Mouse (Mus musculus) neutrophil, adult 5-6 weeks (primary cell): ENCODE results near the gene Eva1c. TPM values are rescaled to one million over a fixed set of nuclear protein-coding genes. Genes with fewer than 3 reads are reported as not detected.
"Not testable (repeated sequence)": the region's sequence is repeated elsewhere in the genome, so short reads cannot be mapped to it uniquely, and the experiment has no call there.

Source experiments
- ATAC-seq: fragments of 151-379, 151-347 bp; 2 replicates; pipeline ENCODE4 v1.8.0; 2017; ENCODE audit warnings: mild to moderate bottlenecking, moderate TSS enrichment; ENCODE audit not compliant: insufficient number of reproducible peaks, poor library complexity, low FRiP score, severe bottlenecking; ENCODE audit errors: extremely low read depth
- total RNA-seq: library from RNA; stranded (forward); fragments of 200-1000 nt; gene quantifications from 2 replicates; pipeline ENCODE4 v1.2.3, GENCODE M21; 2017

The Eva1c gene
- total RNA-seq, 1 experiment from 2014 or later = not detected

- ATAC-seq = no peak
Measured at GRCm38 (mm10) chr16:90822284-90822935, 4.1 kb upstream of the Eva1c start.

DNA sequence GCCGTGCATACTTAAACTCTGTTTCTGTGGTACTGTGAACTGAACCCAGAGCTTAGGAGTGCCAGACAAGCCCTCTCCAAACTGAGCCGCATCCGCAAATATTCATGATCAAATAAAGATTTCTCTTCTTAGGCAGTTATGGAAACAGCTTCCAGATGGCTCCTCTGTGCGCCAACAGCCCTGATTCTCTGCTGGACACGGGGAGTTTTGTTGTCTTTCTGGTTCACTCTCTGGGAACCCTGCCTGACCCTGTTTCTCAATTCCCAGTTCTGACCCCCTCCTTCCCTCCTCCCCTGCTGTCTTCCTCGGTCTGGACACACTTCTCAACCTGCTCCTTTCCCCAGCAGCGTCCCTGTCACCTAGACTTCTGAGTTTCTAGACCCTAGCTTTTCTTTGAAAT, 3.5 kb upstream of the Eva1c start:
- ATAC-seq = 0 out of 2 replicates have a peak, but pooled peaks have one; percentile 1

GRCm38 (mm10) chr16:90823986-90824385, 2.5 kb upstream of the Eva1c start:
- not testable (repeated sequence) for ATAC-seq

- no peak for ATAC-seq
Measured at GRCm38 (mm10) chr16:90826041-90826440, 478 bp upstream of the Eva1c start.

GRCm38 (mm10) chr16:90827498-90827897, 979 bp downstream of the Eva1c start:
- ATAC-seq = no peak

- no peak for ATAC-seq
Measured at GRCm38 (mm10) chr16:90829136-90829535, 2.6 kb downstream of the Eva1c start.

DNA sequence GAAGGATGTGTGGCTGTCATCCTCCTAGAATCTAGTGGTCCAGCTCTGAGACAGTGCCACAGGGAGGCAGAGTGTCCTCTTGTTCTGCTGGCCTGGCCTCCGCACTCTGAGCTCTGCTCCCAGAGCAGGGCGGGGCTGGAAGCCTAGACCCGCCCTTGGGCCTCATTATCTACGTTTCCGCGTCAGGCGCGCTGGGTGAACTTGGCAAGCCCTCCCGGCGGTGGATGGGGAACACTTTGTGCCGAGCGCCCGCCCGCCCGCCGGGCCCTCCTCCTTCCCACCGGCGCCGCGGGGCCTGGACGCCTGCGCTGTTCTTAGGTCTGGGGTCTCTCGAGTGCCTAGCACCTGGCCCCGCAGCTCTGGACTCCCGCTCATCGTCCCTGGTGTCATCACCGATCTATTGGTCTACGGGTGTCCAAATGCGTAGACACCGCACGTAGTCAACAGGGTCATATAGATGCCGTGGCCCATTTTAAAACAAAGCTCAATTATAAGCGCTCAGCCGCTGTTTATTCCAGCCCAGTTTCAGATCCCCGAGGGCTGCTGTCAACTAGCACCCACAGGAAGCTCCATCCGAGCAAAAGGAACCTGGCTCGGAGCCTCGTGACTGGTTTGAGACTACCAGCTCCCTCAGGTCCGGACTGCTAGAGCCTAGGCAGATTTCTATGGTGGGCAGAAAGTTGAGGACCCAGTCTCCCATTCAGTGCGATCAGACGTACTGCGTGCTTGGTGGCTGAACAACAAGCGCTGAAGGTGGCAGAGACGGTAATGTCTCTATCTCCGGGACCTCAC, 3.6 kb downstream of the Eva1c start:
- no peak for ATAC-seq

- ATAC-seq = no peak
Measured at GRCm38 (mm10) chr16:90830686-90831439, 4.3 kb downstream of the Eva1c start.

- ATAC-seq = no peak
Measured at GRCm38 (mm10) chr16:90831676-90832075, 5.2 kb downstream of the Eva1c start.

GRCm38 (mm10) chr16:90832495-90832894, 6.0 kb downstream of the Eva1c start:
- ATAC-seq = no peak

- no peak for ATAC-seq
Measured at GRCm38 (mm10) chr16:90833041-90833791, 6.7 kb downstream of the Eva1c start.

DNA sequence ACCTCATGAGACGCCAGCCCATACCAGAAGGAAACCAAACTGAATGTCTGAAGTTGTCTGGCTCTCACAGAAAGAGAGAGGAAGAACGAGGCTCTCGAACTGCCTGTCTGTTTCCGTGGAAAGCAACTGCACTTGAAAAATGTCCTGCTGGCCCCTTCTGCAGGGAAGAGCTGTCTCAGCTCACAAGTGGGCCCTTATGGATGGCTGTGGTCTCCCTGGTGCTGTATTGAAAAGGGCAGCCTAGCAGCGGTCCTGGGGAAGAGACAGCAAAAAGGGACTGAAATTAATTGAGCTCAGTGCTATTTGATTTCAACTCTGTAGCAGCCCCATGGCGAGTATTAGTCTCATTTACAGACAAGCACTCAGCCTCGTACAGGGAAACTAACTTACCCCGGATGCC, 10.9 kb downstream of the Eva1c start:
- no peak for ATAC-seq

GRCm38 (mm10) chr16:90842164-90842563, 15.6 kb downstream of the Eva1c start:
- no peak for ATAC-seq

DNA sequence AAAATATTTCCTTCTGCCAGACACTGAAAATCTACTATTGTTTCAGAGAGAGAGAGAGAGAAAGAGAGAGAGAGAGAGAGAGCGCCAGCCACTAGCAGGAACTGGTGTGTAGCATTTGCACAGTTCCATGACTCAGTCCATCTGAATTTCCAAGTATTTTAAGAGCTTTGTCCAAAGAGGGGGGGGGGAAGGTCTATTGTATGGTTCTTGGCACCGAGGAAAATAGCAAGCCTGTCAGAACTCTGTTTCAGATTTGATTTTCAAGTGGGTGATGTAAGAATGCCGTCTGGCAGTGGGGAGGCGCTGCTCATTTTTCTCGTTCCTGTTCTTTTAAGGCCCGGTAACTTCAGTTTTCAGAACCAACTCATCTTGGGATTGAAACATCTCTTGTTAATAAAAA, 18.5 kb downstream of the Eva1c start:
- no peak for ATAC-seq

GRCm38 (mm10) chr16:90845591-90845990, 19.1 kb downstream of the Eva1c start:
- no peak for ATAC-seq

GRCm38 (mm10) chr16:90848697-90849096, 22.2 kb downstream of the Eva1c start:
- no peak for ATAC-seq

DNA sequence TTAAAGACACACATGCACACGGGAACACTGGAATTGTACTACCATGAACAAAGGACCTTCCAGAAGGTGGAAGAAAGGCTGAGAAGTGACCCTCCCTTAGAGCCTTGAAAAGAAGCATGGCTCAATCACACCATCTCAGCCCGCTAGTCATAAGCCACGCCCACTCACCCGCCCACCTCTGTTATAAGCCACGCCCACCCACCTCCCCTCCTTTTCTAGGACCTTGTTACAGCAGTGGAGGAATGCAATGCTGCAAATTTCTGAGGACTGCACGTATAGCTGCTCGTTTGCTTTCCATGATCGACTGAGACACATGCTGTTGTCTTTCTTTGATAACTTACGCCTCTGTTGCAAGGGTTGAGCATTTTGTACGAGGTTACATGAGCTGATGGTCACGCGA, 22.7 kb downstream of the Eva1c start:
- no peak for ATAC-seq

DNA sequence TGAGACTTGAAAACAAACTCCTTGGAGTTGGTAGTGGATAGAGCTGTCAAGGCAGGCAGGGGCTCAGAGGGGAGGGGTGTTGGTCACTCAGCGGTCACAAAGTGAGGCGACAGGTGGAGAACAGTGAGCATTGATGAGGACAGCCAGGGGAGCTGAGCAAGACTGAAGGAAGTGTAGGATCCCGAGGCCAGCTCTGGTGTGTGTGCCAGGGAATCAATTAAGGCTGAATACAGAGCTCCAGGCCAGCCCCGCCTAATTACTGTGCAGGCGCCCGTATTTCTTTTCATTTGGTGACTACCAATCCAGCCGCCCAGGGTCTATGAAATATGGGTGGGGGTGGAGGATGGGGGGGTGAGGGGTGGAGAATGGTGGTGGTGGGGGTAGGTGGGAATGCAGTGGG, 24.4 kb downstream of the Eva1c start:
- ATAC-seq = no peak
